Mouse (Mus musculus): ENCODE results near the gene Glis1. TPM values are rescaled to one million over a fixed set of nuclear protein-coding genes. Genes with fewer than 3 reads are reported as not detected.
A peak's percentile ranks its signal among the peaks of the same experiment; 100 is the strongest.

The Glis1 gene
- polyA plus RNA-seq, 1 experiment from 2014 or later: 1.1 TPM

- H3K27me3 ChIP-seq (replicated peaks; ENCODE audit: control insufficient read depth, insufficient read depth, low read length): no peaks in the 10 kb centered on the region
- peak; percentile 80 for ATAC-seq
- WGBS: 55% methylated on average over 20 of the region's 20 CpGs
- H3K4me3 ChIP-seq (replicated peaks; ENCODE audit: low read length): no peak overlapping the region
- no peak overlapping the region for H3K9ac ChIP-seq (replicated peaks; ENCODE audit: low read depth, low read length)
- H3K36me3 ChIP-seq (ENCODE audit: control insufficient read depth, insufficient read depth): no peaks in the 10 kb centered on the region
- no peaks in the 10 kb centered on the region for H3K9me3 ChIP-seq (ENCODE audit: control insufficient read depth, low read length)
- H3K4me2 ChIP-seq (ENCODE audit: low read length): peak overlapping the region; percentile 15; the same call in 1 of the 2 replicates
- H3K4me1 ChIP-seq (replicated peaks; ENCODE audit: control insufficient read depth, insufficient read depth, low read length): peaks cover 4% of the 10 kb centered on the region
- peak overlapping the region; percentile 23 for H3K27ac ChIP-seq (ENCODE audit: low read length)
Observed at GRCm38 (mm10) chr4:107489121-107489840, 54.9 kb downstream of the Glis1 start.

- no peak overlapping the region for H3K9ac ChIP-seq (replicated peaks; ENCODE audit: low read depth, low read length)
- peaks cover 4% of the 10 kb centered on the region for H3K4me1 ChIP-seq (replicated peaks; ENCODE audit: control insufficient read depth, insufficient read depth, low read length)
- 82% methylated on average over 5 of the region's 5 CpGs for WGBS
- no peak for ATAC-seq
- no peaks in the 10 kb centered on the region for H3K27me3 ChIP-seq (replicated peaks; ENCODE audit: control insufficient read depth, insufficient read depth, low read length)
- no peak overlapping the region for H3K27ac ChIP-seq (ENCODE audit: low read length)
- no peak overlapping the region for H3K4me3 ChIP-seq (replicated peaks; ENCODE audit: low read length)
- H3K9me3 ChIP-seq (ENCODE audit: control insufficient read depth, low read length): no peaks in the 10 kb centered on the region
- H3K36me3 ChIP-seq (ENCODE audit: control insufficient read depth, insufficient read depth): no peaks in the 10 kb centered on the region
- no peak overlapping the region for H3K4me2 ChIP-seq (ENCODE audit: low read length)
Observed at GRCm38 (mm10) chr4:107492991-107493390, 58.6 kb downstream of the Glis1 start.

GRCm38 (mm10) chr4:107495751-107496430 is 61.5 kb downstream of the Glis1 start:
- Histone ChIP-seq H3K4me2 (ENCODE audit: low read length) (no peak overlapping the region), H3K9ac (replicated peaks; ENCODE audit: low read depth, low read length) (no peak overlapping the region), H3K36me3 (ENCODE audit: control insufficient read depth, insufficient read depth) (no peaks in the 10 kb centered on the region), H3K9me3 (ENCODE audit: control insufficient read depth, low read length) (no peaks in the 10 kb centered on the region), H3K4me1 (replicated peaks; ENCODE audit: control insufficient read depth, insufficient read depth, low read length) (no peaks in the 10 kb centered on the region), H3K27ac (ENCODE audit: low read length) (no peak overlapping the region), H3K27me3 (replicated peaks; ENCODE audit: control insufficient read depth, insufficient read depth, low read length) (no peaks in the 10 kb centered on the region), H3K4me3 (replicated peaks; ENCODE audit: low read length) (no peak overlapping the region)
- 70% methylated on average over 9 of the region's 9 CpGs for WGBS
- no peak for ATAC-seq

- 91% methylated on average over 18 of the region's 18 CpGs for WGBS
- no peaks in the 10 kb centered on the region for H3K27me3 ChIP-seq (replicated peaks; ENCODE audit: control insufficient read depth, insufficient read depth, low read length)
- no peak overlapping the region for H3K4me3 ChIP-seq (replicated peaks; ENCODE audit: low read length)
- no peaks in the 10 kb centered on the region for H3K9me3 ChIP-seq (ENCODE audit: control insufficient read depth, low read length)
- no peaks in the 10 kb centered on the region for H3K4me1 ChIP-seq (replicated peaks; ENCODE audit: control insufficient read depth, insufficient read depth, low read length)
- no peak overlapping the region for H3K9ac ChIP-seq (replicated peaks; ENCODE audit: low read depth, low read length)
- ATAC-seq: no peak
- H3K27ac ChIP-seq (ENCODE audit: low read length): no peak overlapping the region
- no peak overlapping the region for H3K4me2 ChIP-seq (ENCODE audit: low read length)
- no peaks in the 10 kb centered on the region for H3K36me3 ChIP-seq (ENCODE audit: control insufficient read depth, insufficient read depth)
Observed at GRCm38 (mm10) chr4:107497430-107497935, 63.1 kb downstream of the Glis1 start.

GRCm38 (mm10) chr4:107502601-107503051 is 68.2 kb downstream of the Glis1 start:
- WGBS: 66% methylated on average over 10 of the region's 10 CpGs
- ATAC-seq: no peak
- no peak overlapping the region for H3K27ac ChIP-seq (ENCODE audit: low read length)

GRCm38 (mm10) chr4:107514981-107515380 is 80.6 kb downstream of the Glis1 start:
- Histone ChIP-seq H3K9me3 (ENCODE audit: control insufficient read depth, low read length) (no peaks in the 10 kb centered on the region), H3K4me2 (ENCODE audit: low read length) (no peak overlapping the region), H3K27me3 (replicated peaks; ENCODE audit: control insufficient read depth, insufficient read depth, low read length) (no peaks in the 10 kb centered on the region), H3K4me3 (replicated peaks; ENCODE audit: low read length) (no peak overlapping the region), H3K9ac (replicated peaks; ENCODE audit: low read depth, low read length) (no peak overlapping the region), H3K27ac (ENCODE audit: low read length) (no peak overlapping the region), H3K36me3 (ENCODE audit: control insufficient read depth, insufficient read depth) (no peaks in the 10 kb centered on the region), H3K4me1 (replicated peaks; ENCODE audit: control insufficient read depth, insufficient read depth, low read length) (no peaks in the 10 kb centered on the region)
- whole genome bisulfite sequencing: 94% methylated on average over 11 of the region's 11 CpGs
- ATAC-seq: no peak

More at GRCm38 (mm10) chr4:107502601-107503051, 68.2 kb downstream of the Glis1 start:
- H3K9me3 ChIP-seq (ENCODE audit: control insufficient read depth, low read length): no peaks in the 10 kb centered on the region
- H3K4me2 ChIP-seq (ENCODE audit: low read length): no peak overlapping the region
- H3K27me3 ChIP-seq (replicated peaks; ENCODE audit: control insufficient read depth, insufficient read depth, low read length): no peaks in the 10 kb centered on the region
- no peak overlapping the region for H3K9ac ChIP-seq (replicated peaks; ENCODE audit: low read depth, low read length)
- no peaks in the 10 kb centered on the region for H3K4me1 ChIP-seq (replicated peaks; ENCODE audit: control insufficient read depth, insufficient read depth, low read length)
- H3K4me3 ChIP-seq (replicated peaks; ENCODE audit: low read length): no peak overlapping the region
- H3K36me3 ChIP-seq (ENCODE audit: control insufficient read depth, insufficient read depth): no peaks in the 10 kb centered on the region

GRCm38 (mm10) chr4:107515626-107516025 is 81.2 kb downstream of the Glis1 start:
- Histone ChIP-seq H3K36me3 (ENCODE audit: control insufficient read depth, insufficient read depth) (no peaks in the 10 kb centered on the region), H3K9ac (replicated peaks; ENCODE audit: low read depth, low read length) (no peak overlapping the region), H3K9me3 (ENCODE audit: control insufficient read depth, low read length) (no peaks in the 10 kb centered on the region), H3K4me3 (replicated peaks; ENCODE audit: low read length) (no peak overlapping the region), H3K27ac (ENCODE audit: low read length) (no peak overlapping the region), H3K27me3 (replicated peaks; ENCODE audit: control insufficient read depth, insufficient read depth, low read length) (no peaks in the 10 kb centered on the region), H3K4me2 (ENCODE audit: low read length) (no peak overlapping the region), H3K4me1 (replicated peaks; ENCODE audit: control insufficient read depth, insufficient read depth, low read length) (no peaks in the 10 kb centered on the region)
- 93% methylated on average over 7 of the region's 7 CpGs for WGBS
- no peak for ATAC-seq

- Histone ChIP-seq H3K4me1 (replicated peaks; ENCODE audit: control insufficient read depth, insufficient read depth, low read length) (no peaks in the 10 kb centered on the region), H3K27ac (ENCODE audit: low read length) (no peak overlapping the region), H3K4me2 (ENCODE audit: low read length) (no peak overlapping the region), H3K36me3 (ENCODE audit: control insufficient read depth, insufficient read depth) (no peaks in the 10 kb centered on the region), H3K9ac (replicated peaks; ENCODE audit: low read depth, low read length) (no peak overlapping the region), H3K27me3 (replicated peaks; ENCODE audit: control insufficient read depth, insufficient read depth, low read length) (no peaks in the 10 kb centered on the region), H3K9me3 (ENCODE audit: control insufficient read depth, low read length) (no peaks in the 10 kb centered on the region), H3K4me3 (replicated peaks; ENCODE audit: low read length) (no peak overlapping the region)
- WGBS: 94% methylated on average over 11 of the region's 11 CpGs
- no peak for ATAC-seq
Observed at GRCm38 (mm10) chr4:107518766-107519165, 84.4 kb downstream of the Glis1 start.

GRCm38 (mm10) chr4:107520071-107520470 is 85.7 kb downstream of the Glis1 start:
- Histone ChIP-seq H3K4me2 (ENCODE audit: low read length) (no peak overlapping the region), H3K27me3 (replicated peaks; ENCODE audit: control insufficient read depth, insufficient read depth, low read length) (no peaks in the 10 kb centered on the region), H3K9me3 (ENCODE audit: control insufficient read depth, low read length) (no peaks in the 10 kb centered on the region), H3K9ac (replicated peaks; ENCODE audit: low read depth, low read length) (no peak overlapping the region), H3K4me1 (replicated peaks; ENCODE audit: control insufficient read depth, insufficient read depth, low read length) (no peaks in the 10 kb centered on the region), H3K36me3 (ENCODE audit: control insufficient read depth, insufficient read depth) (no peaks in the 10 kb centered on the region), H3K27ac (ENCODE audit: low read length) (no peak overlapping the region), H3K4me3 (replicated peaks; ENCODE audit: low read length) (no peak overlapping the region)
- WGBS: 78% methylated on average over 5 of the region's 5 CpGs
- no peak for ATAC-seq

Data from forebrain, embryonic 16.5 days (tissue).